Mouse (Mus musculus) left cerebral cortex, postnatal 4 days (tissue): ENCODE results near the gene Trim16. TPM values are rescaled to one million over a fixed set of nuclear protein-coding genes. Genes with fewer than 3 reads are reported as not detected.

ENCODE experiments used
- DNase-seq: peaks from one replicate; pipeline ENCODE4 v3.0.0-alpha.2; 2022
- intact Hi-C: fragments of 180-260 bp; cut with DNase I; formaldehyde crosslinking; loops from one replicate; pipeline ENCODE4 v1.15.1; 2025
- total RNA-seq, 2 experiments: library from RNA; stranded (reverse); gene quantifications; 2 replicates each; pipeline ENCODE4 v1.2.3; 2021

Trim16 gene
- total RNA-seq, 2 experiments from 2014 or later, result 10.8 to 10.9 TPM

- intact Hi-C loops, result no loop called here
- no peak for DNase-seq
Observed at GRCm38 (mm10) chr11:62827135-62827534, 7.1 kb downstream of the Trim16 start.

- DNase-seq, result no peak
- intact Hi-C loops, result no loop called here
Observed at GRCm38 (mm10) chr11:62827911-62828310, 7.9 kb downstream of the Trim16 start.

GRCm38 (mm10) chr11:62830387-62830786, 10.4 kb downstream of the Trim16 start:
- DNase-seq, result no peak
- intact Hi-C loops, result no loop called here

GRCm38 (mm10) chr11:62831906-62832305, 11.9 kb downstream of the Trim16 start:
- intact Hi-C loops, result no loop called here
- DNase-seq, result no peak

- intact Hi-C loops, result loop anchor here (10.0 kb wide), 1 partner anchor 90 kb away; the partner anchor contains the start of gene Gm10428
- no peak for DNase-seq
Observed at GRCm38 (mm10) chr11:62844562-62844961, 24.5 kb downstream of the Trim16 start.

- DNase-seq, result no peak
- intact Hi-C loops, result loop anchor here (10.0 kb wide), 1 partner anchor 91 kb away; the partner anchor contains the start of gene Gm10428
Observed at GRCm38 (mm10) chr11:62845730-62846129, 25.7 kb downstream of the Trim16 start.

- intact Hi-C loops, result loop anchor here (10.0 kb wide), 1 partner anchor 92 kb away; the partner anchor contains the start of gene Gm10428
- DNase-seq, result no peak
Observed at GRCm38 (mm10) chr11:62846961-62847654, 27.1 kb downstream of the Trim16 start, which contains the start of gene Fbxw10. TSS of gene Fbxw10 (plus strand) at chr11:62847069.

GRCm38 (mm10) chr11:62847655-62848191, 27.7 kb downstream of the Trim16 start:
- intact Hi-C loops, result loop anchor here (10.0 kb wide), 1 partner anchor 93 kb away; the partner anchor contains the start of gene Gm10428
- DNase-seq, result no peak

GRCm38 (mm10) chr11:62848301-62848700, 28.3 kb downstream of the Trim16 start:
- intact Hi-C loops, result loop anchor here (10.0 kb wide), 1 partner anchor 94 kb away; the partner anchor contains the start of gene Gm10428

GRCm38 (mm10) chr11:62851199-62851598, 31.2 kb downstream of the Trim16 start:
- intact Hi-C loops, result no loop called here
- no peak for DNase-seq

More at GRCm38 (mm10) chr11:62848301-62848700, 28.3 kb downstream of the Trim16 start:
- DNase-seq, result peak; percentile 51

- no peak for DNase-seq
- intact Hi-C loops, result no loop called here
Observed at GRCm38 (mm10) chr11:62853334-62853733, 33.3 kb downstream of the Trim16 start.

- DNase-seq, result no peak
- intact Hi-C loops, result no loop called here
Observed at GRCm38 (mm10) chr11:62865562-62865961, 45.5 kb downstream of the Trim16 start.

- intact Hi-C loops, result no loop called here
- DNase-seq, result no peak
Observed at GRCm38 (mm10) chr11:62866685-62867084, 46.7 kb downstream of the Trim16 start.

GRCm38 (mm10) chr11:62869201-62869600, 49.2 kb downstream of the Trim16 start:
- no peak for DNase-seq
- intact Hi-C loops, result no loop called here

- intact Hi-C loops, result no loop called here
- no peak for DNase-seq
Observed at GRCm38 (mm10) chr11:62869715-62870371, 49.8 kb downstream of the Trim16 start.

GRCm38 (mm10) chr11:62873479-62873878, 53.4 kb downstream of the Trim16 start:
- no peak for DNase-seq
- intact Hi-C loops, result no loop called here

- no peak for DNase-seq
- intact Hi-C loops, result no loop called here
Observed at GRCm38 (mm10) chr11:62875696-62876095, 55.7 kb downstream of the Trim16 start.

- DNase-seq, result no peak
- intact Hi-C loops, result no loop called here
Observed at GRCm38 (mm10) chr11:62876445-62876844, 56.4 kb downstream of the Trim16 start.

GRCm38 (mm10) chr11:62877391-62877790, 57.4 kb downstream of the Trim16 start:
- DNase-seq, result no peak
- intact Hi-C loops, result no loop called here

- no peak for DNase-seq
- intact Hi-C loops, result no loop called here
Observed at GRCm38 (mm10) chr11:62878728-62879127, 58.7 kb downstream of the Trim16 start.

- intact Hi-C loops, result no loop called here
- peak; percentile 100 for DNase-seq
Observed at GRCm38 (mm10) chr11:62879220-62880048, 59.4 kb downstream of the Trim16 start, which contains the start of gene Tvp23b. TSS of gene Tvp23b (plus strand) at chr11:62879455.
